Mouse (Mus musculus) kidney, embryonic 14.5 days (tissue): ENCODE measurements around the gene Bmpr1a. TPM values are rescaled to one million over a fixed set of nuclear protein-coding genes. Genes with fewer than 3 reads are reported as not detected.

Experiments used
- ATAC-seq: fragments of 200-750 bp; cut with Nextera tagmentation; 2 replicates; pipeline ENCODE4 v1.8.0; 2017; ENCODE audit warnings: moderate number of reproducible peaks, mild to moderate bottlenecking, moderate TSS enrichment, moderate library complexity; ENCODE audit not compliant: low FRiP score, low TSS enrichment
- H3K27ac ChIP-seq: fragments of 300-500 bp; sonication (generic); 2 replicates; pipeline ENCODE4 v1.5.1; 2014; ENCODE audit warnings: low read depth, mild to moderate bottlenecking, low read length, moderate library complexity, mixed read lengths
- H3K27me3 ChIP-seq: fragments of 300-500 bp; sonication (generic); 2 replicates; pipeline ENCODE4 v1.6.1; 2014; ENCODE audit warnings: mild to moderate bottlenecking, low read length; ENCODE audit not compliant: control insufficient read depth, insufficient read depth
- H3K36me3 ChIP-seq: fragments of 300-500 bp; sonication (generic); 2 replicates; pipeline ENCODE4 v1.6.1; 2014; ENCODE audit warnings: low read length, mixed read lengths; ENCODE audit not compliant: control insufficient read depth, insufficient read depth
- H3K4me1 ChIP-seq: fragments of 300-500 bp; sonication (generic); 2 replicates; pipeline ENCODE4 v1.6.1; 2014; ENCODE audit warnings: low read length, mixed read lengths; ENCODE audit not compliant: control insufficient read depth, insufficient read depth
- H3K4me2 ChIP-seq: fragments of 300-500 bp; sonication (generic); replicated peaks from 2 replicates; pipeline ENCODE4 v1.6.1; 2014; ENCODE audit warnings: low read depth, mild to moderate bottlenecking, low read length
- H3K4me3 ChIP-seq: fragments of 300-500 bp; sonication (generic); 2 replicates; pipeline ENCODE4 v1.5.1; 2014; ENCODE audit warnings: mild to moderate bottlenecking, low read length
- H3K9ac ChIP-seq: fragments of 300-500 bp; sonication (generic); 2 replicates; pipeline ENCODE4 v1.6.1; 2014; ENCODE audit warnings: low read depth, mild to moderate bottlenecking, low read length, moderate library complexity
- H3K9me3 ChIP-seq: fragments of 300-500 bp; sonication (generic); 2 replicates; pipeline ENCODE4 v1.6.1; 2016; ENCODE audit warnings: low read length; ENCODE audit not compliant: control insufficient read depth
- WGBS: fragments of 180-500 bp; shearing (Covaris S2); extraction: QIAGEN DNeasy Blood & Tissue Kit; methylation state at CpG from one replicate; pipeline ENCODE4 v1.1.7; 2014; 5-methylcytosine and 5-hydroxymethylcytosine counted together
- polyA plus RNA-seq: library from polyadenylated mRNA; unstranded; fragments of >200 nt; fragmentation: Nextera tagmentation; extraction: Ambion mirVana; gene quantifications from 2 replicates; pipeline ENCODE4 v1.2.1, GENCODE M21; 2014

The Bmpr1a gene
- polyA plus RNA-seq, 1 experiment from 2014 or later: 65.8 TPM

- no peaks in the 10 kb centered on the region for H3K27me3 ChIP-seq
- H3K36me3 ChIP-seq: no peaks in the 10 kb centered on the region
- no peak overlapping the region for H3K27ac ChIP-seq
- WGBS: 85% methylated on average over 4 of the region's 4 CpGs
- H3K9ac ChIP-seq: no peak overlapping the region
- H3K4me1 ChIP-seq: peaks cover 4% of the 10 kb centered on the region; the same call in 1 of the 2 replicates
- H3K9me3 ChIP-seq: no peaks in the 10 kb centered on the region
- no peak overlapping the region for H3K4me2 ChIP-seq
- no peak for ATAC-seq
- no peak overlapping the region for H3K4me3 ChIP-seq
Observed at GRCm38 (mm10) chr14:34512602-34513001, 9.5 kb upstream of the Bmpr1a start.

GRCm38 (mm10) chr14:34511901-34512300 is 8.8 kb upstream of the Bmpr1a start:
- no peak for ATAC-seq

GRCm38 (mm10) chr14:34508842-34509439 is 5.8 kb upstream of the Bmpr1a start:
- WGBS: 34% methylated on average over 7 of the region's 7 CpGs

More at GRCm38 (mm10) chr14:34511901-34512300, 8.8 kb upstream of the Bmpr1a start:
- Histone ChIP-seq H3K4me2 (no peak overlapping the region), H3K36me3 (no peaks in the 10 kb centered on the region), H3K4me1 (peaks cover 4% of the 10 kb centered on the region; the same call in 1 of the 2 replicates), H3K4me3 (no peak overlapping the region), H3K9me3 (no peaks in the 10 kb centered on the region), H3K27ac (no peak overlapping the region), H3K9ac (no peak overlapping the region), H3K27me3 (no peaks in the 10 kb centered on the region)
- WGBS: 70% methylated on average over 11 of the region's 11 CpGs

GRCm38 (mm10) chr14:34508187-34508840 is 5.2 kb upstream of the Bmpr1a start:
- 33% methylated on average over 4 of the region's 4 CpGs for WGBS
- H3K36me3 ChIP-seq: no peaks in the 10 kb centered on the region
- ATAC-seq: no peak
- no peak overlapping the region for H3K9ac ChIP-seq
- H3K4me3 ChIP-seq: no peak overlapping the region
- H3K9me3 ChIP-seq: no peaks in the 10 kb centered on the region
- H3K27me3 ChIP-seq: no peaks in the 10 kb centered on the region
- no peak overlapping the region for H3K27ac ChIP-seq
- peaks cover 4% of the 10 kb centered on the region; the same call in 1 of the 2 replicates for H3K4me1 ChIP-seq
- H3K4me2 ChIP-seq: no peak overlapping the region

More at GRCm38 (mm10) chr14:34508842-34509439, 5.8 kb upstream of the Bmpr1a start:
- Histone ChIP-seq H3K27me3 (no peaks in the 10 kb centered on the region), H3K27ac (no peak overlapping the region), H3K4me2 (no peak overlapping the region), H3K36me3 (no peaks in the 10 kb centered on the region), H3K9ac (no peak overlapping the region), H3K9me3 (no peaks in the 10 kb centered on the region), H3K4me1 (peaks cover 4% of the 10 kb centered on the region; the same call in 1 of the 2 replicates), H3K4me3 (no peak overlapping the region)
- ATAC-seq: no peak

- no peak overlapping the region for H3K9ac ChIP-seq
- H3K4me3 ChIP-seq: no peak overlapping the region
- WGBS: 75% methylated on average over 7 of the region's 7 CpGs
- no peak overlapping the region for H3K27ac ChIP-seq
- H3K27me3 ChIP-seq: no peaks in the 10 kb centered on the region
- no peak for ATAC-seq
- peaks cover 5% of the 10 kb centered on the region; the same call in 1 of the 2 replicates for H3K4me1 ChIP-seq
- H3K4me2 ChIP-seq: no peak overlapping the region
- no peaks in the 10 kb centered on the region for H3K9me3 ChIP-seq
- H3K36me3 ChIP-seq: no peaks in the 10 kb centered on the region
Observed at GRCm38 (mm10) chr14:34505309-34505708, 2.2 kb upstream of the Bmpr1a start.

- no peaks in the 10 kb centered on the region for H3K36me3 ChIP-seq
- 86% methylated on average over 5 of the region's 5 CpGs for WGBS
- H3K27ac ChIP-seq: no peak overlapping the region
- H3K4me3 ChIP-seq: no peak overlapping the region
- H3K9me3 ChIP-seq: no peaks in the 10 kb centered on the region
- H3K27me3 ChIP-seq: no peaks in the 10 kb centered on the region
- H3K4me2 ChIP-seq: no peak overlapping the region
- peaks cover 13% of the 10 kb centered on the region; the same call in 1 of the 2 replicates for H3K4me1 ChIP-seq
- ATAC-seq: no peak
- no peak overlapping the region for H3K9ac ChIP-seq
Observed at GRCm38 (mm10) chr14:34504377-34504776, 1.2 kb upstream of the Bmpr1a start.

- no peak for ATAC-seq
- Histone ChIP-seq H3K27ac (peak overlapping the region; percentile 97; the same call in 1 of the 2 replicates), H3K9ac (no peak overlapping the region; the same call in 1 of the 2 replicates), H3K36me3 (no peaks in the 10 kb centered on the region), H3K27me3 (no peaks in the 10 kb centered on the region), H3K9me3 (no peaks in the 10 kb centered on the region), H3K4me3 (peak overlapping the region; percentile 94; the same call in 1 of the 2 replicates), H3K4me1 (peaks cover 15% of the 10 kb centered on the region; the same call in 1 of the 2 replicates), H3K4me2 (peak overlapping the region; percentile 58)
- 58% methylated on average over 6 of the region's 6 CpGs for WGBS
Observed at GRCm38 (mm10) chr14:34503759-34504158, 618 bp upstream of the Bmpr1a start.

- Histone ChIP-seq H3K27me3 (no peaks in the 10 kb centered on the region), H3K36me3 (no peaks in the 10 kb centered on the region), H3K4me1 (peaks cover 10% of the 10 kb centered on the region; the same call in 1 of the 2 replicates), H3K9ac (peak overlapping the region; percentile 100), H3K27ac (peak overlapping the region; percentile 97), H3K9me3 (no peaks in the 10 kb centered on the region), H3K4me3 (peak overlapping the region; percentile 94), H3K4me2 (peak overlapping the region; percentile 58)
- ATAC-seq: peak; percentile 91
- under 1% methylated on average over 69 of the region's 115 CpGs for WGBS
Observed at GRCm38 (mm10) chr14:34502475-34503324, 441 bp downstream of the Bmpr1a start.
